Mouse (Mus musculus) hindbrain, embryonic 16.5 days (tissue): ENCODE measurements around the gene Spon2. TPM values are rescaled to one million over a fixed set of nuclear protein-coding genes. Genes with fewer than 3 reads are reported as not detected.

Experiments
- ATAC-seq: fragments of 200-750 bp; cut with Nextera tagmentation; 2 replicates; pipeline ENCODE4 v1.8.0; 2017; ENCODE audit warnings: moderate TSS enrichment, moderate library complexity
- H3K27ac ChIP-seq: fragments of 300-500 bp; sonication (generic); 2 replicates; pipeline ENCODE4 v1.5.1; 2014; ENCODE audit warnings: low read depth, mild to moderate bottlenecking, control low read depth, low read length, moderate library complexity
- H3K27me3 ChIP-seq: fragments of 300-500 bp; sonication (generic); replicated peaks from 2 replicates; pipeline ENCODE4 v1.6.1; 2014; ENCODE audit warnings: low read length; ENCODE audit not compliant: control insufficient read depth, insufficient read depth
- H3K36me3 ChIP-seq: fragments of 300-500 bp; sonication (generic); 2 replicates; pipeline ENCODE4 v1.6.1; 2014; ENCODE audit warnings: mild to moderate bottlenecking, low read length, moderate library complexity, mixed read lengths; ENCODE audit not compliant: control insufficient read depth, insufficient read depth
- H3K4me1 ChIP-seq: fragments of 300-500 bp; sonication (generic); 2 replicates; pipeline ENCODE4 v1.6.1; 2014; ENCODE audit warnings: low read depth, low read length; ENCODE audit not compliant: control insufficient read depth, insufficient read depth
- H3K4me2 ChIP-seq: fragments of 300-500 bp; sonication (generic); 2 replicates; pipeline ENCODE4 v1.6.1; 2014; ENCODE audit warnings: mild to moderate bottlenecking, low read length, control low read depth, moderate library complexity
- H3K4me3 ChIP-seq: fragments of 300-500 bp; sonication (generic); 2 replicates; pipeline ENCODE4 v1.5.1; 2014; ENCODE audit warnings: mild to moderate bottlenecking, low read length, control low read depth, moderate library complexity
- H3K9ac ChIP-seq: fragments of 300-500 bp; sonication (generic); 2 replicates; pipeline ENCODE4 v1.6.1; 2014; ENCODE audit warnings: low read depth, mild to moderate bottlenecking, control low read depth, low read length, moderate library complexity
- H3K9me3 ChIP-seq: fragments of 300-500 bp; sonication (generic); 2 replicates; pipeline ENCODE4 v1.6.1; 2014; ENCODE audit warnings: mild to moderate bottlenecking, low read length, moderate library complexity; ENCODE audit not compliant: control insufficient read depth
- WGBS: fragments of 180-500 bp; shearing (Covaris S2); extraction: QIAGEN DNeasy Blood & Tissue Kit; methylation state at CpG from one replicate; pipeline ENCODE4 v1.1.7; 2014; 5-methylcytosine and 5-hydroxymethylcytosine counted together
- polyA plus RNA-seq: library from polyadenylated mRNA; unstranded; fragments of >200 nt; fragmentation: Nextera tagmentation; extraction: Ambion mirVana; gene quantifications from 2 replicates; pipeline ENCODE4 v1.2.1, GENCODE M21; 2015

Gene Spon2
- polyA plus RNA-seq, 1 experiment from 2014 or later: 4.7 TPM

DNA sequence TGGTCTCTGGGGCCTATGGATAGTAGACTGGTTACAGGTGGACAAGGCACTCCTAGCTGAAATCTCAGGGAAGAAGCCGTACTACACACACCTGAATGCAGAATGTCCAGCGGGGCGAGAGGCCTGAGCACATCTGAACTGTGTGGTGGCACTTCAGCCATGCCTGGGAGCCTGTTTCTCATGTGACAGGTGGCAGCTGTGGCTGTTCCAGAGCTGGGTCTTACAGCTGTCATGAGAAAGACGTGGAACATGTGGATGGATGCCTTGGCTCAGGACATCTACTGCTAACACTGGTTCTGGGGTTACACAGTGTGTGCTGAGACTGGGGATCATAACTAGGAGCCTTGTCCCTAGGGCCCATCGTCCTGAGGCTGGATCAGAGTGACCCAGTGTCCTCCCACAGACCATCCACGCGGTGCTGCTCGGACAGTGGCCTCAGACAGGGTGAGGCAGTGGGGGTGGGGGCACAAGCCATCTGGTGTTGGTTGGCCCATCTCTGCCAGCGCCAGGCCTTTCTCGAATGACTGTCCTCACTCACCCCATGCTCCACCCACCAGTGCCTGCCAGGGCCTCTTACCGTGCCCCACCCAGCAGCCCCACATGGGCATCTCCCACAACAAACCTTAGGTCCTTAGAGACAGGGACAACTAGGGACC lies 19.5 kb upstream of the Spon2 start:
- no peak for ATAC-seq
- WGBS: 76% methylated on average over 11 of the region's 11 CpGs
- H3K4me3 ChIP-seq: no peak overlapping the region

GRCm38 (mm10) chr5:33234391-33235031 lies 16.3 kb upstream of the Spon2 start:
- H3K9ac ChIP-seq: no peak overlapping the region
- H3K27ac ChIP-seq: no peak overlapping the region
- no peaks in the 10 kb centered on the region for H3K9me3 ChIP-seq
- H3K4me3 ChIP-seq: no peak overlapping the region
- 61% methylated on average over 13 of the region's 13 CpGs for WGBS
- ATAC-seq: no peak
- peaks cover 2% of the 10 kb centered on the region; the same call in 1 of the 2 replicates for H3K4me1 ChIP-seq
- no peaks in the 10 kb centered on the region for H3K27me3 ChIP-seq
- no peak overlapping the region for H3K4me2 ChIP-seq
- H3K36me3 ChIP-seq: no peaks in the 10 kb centered on the region

More for the DNA sequence above, 19.5 kb upstream of the Spon2 start:
- peaks cover 5% of the 10 kb centered on the region for H3K4me1 ChIP-seq
- no peak overlapping the region for H3K4me2 ChIP-seq
- H3K27me3 ChIP-seq: no peaks in the 10 kb centered on the region
- no peaks in the 10 kb centered on the region for H3K9me3 ChIP-seq
- H3K36me3 ChIP-seq: no peaks in the 10 kb centered on the region
- H3K9ac ChIP-seq: no peak overlapping the region
- H3K27ac ChIP-seq: no peak overlapping the region

DNA sequence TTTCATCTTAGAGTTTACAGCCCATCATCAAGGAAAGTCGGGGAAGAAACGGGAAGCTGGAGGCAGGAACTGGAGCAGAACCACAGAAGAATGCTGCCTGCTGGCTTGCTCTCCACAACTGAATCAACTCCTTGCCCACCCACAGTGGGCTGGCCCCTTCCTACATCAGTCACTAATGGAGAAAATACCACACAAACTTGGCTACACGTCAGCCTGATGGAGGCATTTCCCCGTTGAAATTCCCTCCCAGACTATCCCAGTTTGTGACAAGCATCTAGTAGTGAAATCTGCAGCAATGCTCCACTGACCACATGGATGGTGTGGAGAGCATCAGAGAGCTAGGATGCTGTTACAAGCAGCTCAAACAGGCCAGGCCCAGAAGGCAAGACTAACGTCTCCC lies 14.5 kb upstream of the Spon2 start:
- no peaks in the 10 kb centered on the region for H3K36me3 ChIP-seq
- no peak overlapping the region for H3K27ac ChIP-seq
- no peak for ATAC-seq
- no peak overlapping the region for H3K4me2 ChIP-seq
- H3K4me3 ChIP-seq: no peak overlapping the region
- WGBS: 80% methylated on average over 5 of the region's 5 CpGs
- 0 out of 2 replicates have a peak, but pooled peaks cover 2% of the 10 kb centered on the region for H3K4me1 ChIP-seq
- H3K9me3 ChIP-seq: no peaks in the 10 kb centered on the region
- no peaks in the 10 kb centered on the region for H3K27me3 ChIP-seq
- no peak overlapping the region for H3K9ac ChIP-seq

GRCm38 (mm10) chr5:33230285-33230684 lies 12.0 kb upstream of the Spon2 start:
- Histone ChIP-seq H3K4me2 (no peak overlapping the region), H3K4me3 (no peak overlapping the region), H3K36me3 (no peaks in the 10 kb centered on the region), H3K9ac (no peak overlapping the region), H3K9me3 (no peaks in the 10 kb centered on the region), H3K27ac (no peak overlapping the region), H3K4me1 (0 out of 2 replicates have a peak, but pooled peaks cover 2% of the 10 kb centered on the region), H3K27me3 (no peaks in the 10 kb centered on the region)
- peak; percentile 52; the same call in 1 of the 2 replicates for ATAC-seq
- 37% methylated on average over 5 of the region's 5 CpGs for WGBS

GRCm38 (mm10) chr5:33228428-33228827 lies 10.2 kb upstream of the Spon2 start:
- peak overlapping the region; percentile 0; the same call in 1 of the 2 replicates for H3K27ac ChIP-seq
- WGBS: 52% methylated on average over 5 of the region's 5 CpGs
- H3K36me3 ChIP-seq: no peaks in the 10 kb centered on the region
- H3K27me3 ChIP-seq: no peaks in the 10 kb centered on the region
- no peak overlapping the region for H3K4me2 ChIP-seq
- H3K9ac ChIP-seq: no peak overlapping the region
- H3K4me3 ChIP-seq: no peak overlapping the region
- H3K9me3 ChIP-seq: no peaks in the 10 kb centered on the region
- ATAC-seq: peak; percentile 60
- H3K4me1 ChIP-seq: no peaks in the 10 kb centered on the region

GRCm38 (mm10) chr5:33225673-33226072 lies 7.4 kb upstream of the Spon2 start:
- Histone ChIP-seq H3K27ac (no peak overlapping the region), H3K4me3 (no peak overlapping the region), H3K9me3 (no peaks in the 10 kb centered on the region), H3K27me3 (no peaks in the 10 kb centered on the region), H3K4me2 (no peak overlapping the region), H3K9ac (no peak overlapping the region), H3K4me1 (0 out of 2 replicates have a peak, but pooled peaks cover under 1% of the 10 kb centered on the region), H3K36me3 (no peaks in the 10 kb centered on the region)
- WGBS: 86% methylated on average over 5 of the region's 5 CpGs
- ATAC-seq: no peak

- no peaks in the 10 kb centered on the region for H3K9me3 ChIP-seq
- WGBS: 81% methylated on average over 7 of the region's 7 CpGs
- 0 out of 2 replicates have a peak, but pooled peaks cover 5% of the 10 kb centered on the region for H3K4me1 ChIP-seq
- no peaks in the 10 kb centered on the region for H3K27me3 ChIP-seq
- no peak overlapping the region for H3K27ac ChIP-seq
- no peak overlapping the region for H3K4me2 ChIP-seq
- no peak overlapping the region for H3K9ac ChIP-seq
- no peak for ATAC-seq
- no peaks in the 10 kb centered on the region for H3K36me3 ChIP-seq
- H3K4me3 ChIP-seq: no peak overlapping the region
Observed at GRCm38 (mm10) chr5:33224491-33224890, 6.2 kb upstream of the Spon2 start.

GRCm38 (mm10) chr5:33222841-33223744 lies 4.8 kb upstream of the Spon2 start:
- ATAC-seq: no peak
- no peak overlapping the region for H3K9ac ChIP-seq
- no peaks in the 10 kb centered on the region for H3K27me3 ChIP-seq
- 76% methylated on average over 9 of the region's 9 CpGs for WGBS
- 0 out of 2 replicates have a peak, but pooled peaks cover 5% of the 10 kb centered on the region for H3K4me1 ChIP-seq
- no peaks in the 10 kb centered on the region for H3K9me3 ChIP-seq
- H3K27ac ChIP-seq: no peak overlapping the region
- H3K36me3 ChIP-seq: no peaks in the 10 kb centered on the region
- H3K4me2 ChIP-seq: no peak overlapping the region
- no peak overlapping the region for H3K4me3 ChIP-seq

- Histone ChIP-seq H3K9me3 (no peaks in the 10 kb centered on the region), H3K27ac (no peak overlapping the region), H3K4me1 (0 out of 2 replicates have a peak, but pooled peaks cover 5% of the 10 kb centered on the region), H3K4me2 (no peak overlapping the region), H3K9ac (no peak overlapping the region), H3K4me3 (no peak overlapping the region), H3K27me3 (no peaks in the 10 kb centered on the region), H3K36me3 (no peaks in the 10 kb centered on the region)
- 83% methylated on average over 6 of the region's 6 CpGs for WGBS
- ATAC-seq: no peak
Observed at GRCm38 (mm10) chr5:33222389-33222788, 4.1 kb upstream of the Spon2 start.
